Mouse (Mus musculus) ES-E14 (cell line): ENCODE measurements at regions not wholly inside any gene's neighbourhood (a gene's known extent, or its start where the extent isn't known, plus 50 kb on each side); places are given as distances from the start of the nearest gene placed in this dataset.

ENCODE experiments used
- DNase-seq: peaks from one replicate; pipeline ENCODE4 v3.0.0-alpha.2; 2013; ENCODE audit warnings: low read depth, low spot score
- H3K27ac ChIP-seq: 2 replicates; pipeline ENCODE4 v1.5.1; 2012; ENCODE audit warnings: low read depth, mild to moderate bottlenecking, low read length, moderate library complexity, mixed read lengths; ENCODE audit not compliant: poor library complexity, insufficient read depth, severe bottlenecking
- H3K36me3 ChIP-seq: 2 replicates; pipeline ENCODE4 v1.6.1; 2012; ENCODE audit warnings: mild to moderate bottlenecking, low read length, moderate library complexity, mixed read lengths; ENCODE audit not compliant: control insufficient read depth, poor library complexity, insufficient read depth, severe bottlenecking
- H3K4me1 ChIP-seq, 2 experiments: fragments of 150-350 bp in 1 of 2; sonication (generic) in 1 of 2; 2 replicates each; pipeline ENCODE4 v1.6.1; 2012; ENCODE audit warnings: low read length in 2 of 2, mild to moderate bottlenecking in 1 of 2, mixed read lengths in 1 of 2; ENCODE audit not compliant: control insufficient read depth in 2 of 2, insufficient read depth in 2 of 2, poor library complexity in 1 of 2
- H3K4me3 ChIP-seq, 2 experiments: fragments of 150-350 bp in 1 of 2; sonication (generic) in 1 of 2; 2 replicates each; pipeline ENCODE4 v1.5.1; 2012; ENCODE audit warnings: low read length in 2 of 2, low read depth in 1 of 2, mild to moderate bottlenecking in 1 of 2, mixed read lengths in 1 of 2; ENCODE audit not compliant: insufficient read depth in 1 of 2, poor library complexity in 1 of 2, severe bottlenecking in 1 of 2
- H3K9ac ChIP-seq: 2 replicates; pipeline ENCODE4 v1.6.1; 2012; ENCODE audit warnings: low read depth, mild to moderate bottlenecking, low read length, mixed read lengths; ENCODE audit not compliant: poor library complexity, insufficient read depth, severe bottlenecking
- H3K9me3 ChIP-seq: fragments of 150-350 bp; sonication (generic); 2 replicates; pipeline ENCODE4 v1.6.1; 2012; ENCODE audit warnings: low read depth, mild to moderate bottlenecking, low read length; ENCODE audit not compliant: control insufficient read depth, insufficient read depth
- CHD2 ChIP-seq: IDR thresholded peaks from 2 replicates; pipeline ENCODE4 v1.6.1; 2014; ENCODE audit warnings: mild to moderate bottlenecking, low read depth, low read length, inconsistent platforms
- HCFC1 ChIP-seq: IDR thresholded peaks from 2 replicates; pipeline ENCODE4 v1.6.1; 2012; ENCODE audit warnings: low read length, inconsistent platforms, borderline replicate concordance; ENCODE audit not compliant: insufficient read depth
- MAFK ChIP-seq: IDR thresholded peaks from 2 replicates; pipeline ENCODE4 v1.6.1; 2014; ENCODE audit warnings: mild to moderate bottlenecking, low read depth, low read length, inconsistent platforms; ENCODE audit not compliant: insufficient read depth
- ZC3H11A ChIP-seq: IDR thresholded peaks from 2 replicates; pipeline ENCODE4 v1.6.1; 2012; ENCODE audit warnings: low read depth, mild to moderate bottlenecking, inconsistent platforms, low read length, borderline replicate concordance
- ZNF384 ChIP-seq: IDR thresholded peaks from 2 replicates; pipeline ENCODE4 v1.6.1; 2012; ENCODE audit warnings: low read depth, low read length, inconsistent platforms
- in situ Hi-C, 2 experiments: fragments of 600-800 bp; cut with MboI; formaldehyde crosslinking; loops; one replicate each; pipeline ENCODE4 v1.15.1; 2025; ENCODE audit warnings: low sequenced_read_pairs in 2 of 2, inconsistent platforms in 1 of 2; ENCODE audit not compliant: unreplicated experiment in 2 of 2

GRCm38 (mm10) chr1:154008593-154009310, 108.7 kb upstream of the Teddm2 start:
- H3K27ac ChIP-seq = no peak overlapping the region
- no peak overlapping the region for H3K4me3 ChIP-seq
- no peak for DNase-seq
- H3K9me3 ChIP-seq = no peaks in the 10 kb centered on the region
- in situ Hi-C loops = no loop called here
- TF ChIP-seq ZC3H11A = no peak
- TF ChIP-seq ZNF384 = no peak
- TF ChIP-seq HCFC1 = no peak
- TF ChIP-seq MAFK = no peak
- no peak for TF ChIP-seq CHD2
- no peaks in the 10 kb centered on the region for H3K36me3 ChIP-seq
- H3K4me1 ChIP-seq = no peaks in the 10 kb centered on the region
- H3K9ac ChIP-seq = no peak overlapping the region

DNA sequence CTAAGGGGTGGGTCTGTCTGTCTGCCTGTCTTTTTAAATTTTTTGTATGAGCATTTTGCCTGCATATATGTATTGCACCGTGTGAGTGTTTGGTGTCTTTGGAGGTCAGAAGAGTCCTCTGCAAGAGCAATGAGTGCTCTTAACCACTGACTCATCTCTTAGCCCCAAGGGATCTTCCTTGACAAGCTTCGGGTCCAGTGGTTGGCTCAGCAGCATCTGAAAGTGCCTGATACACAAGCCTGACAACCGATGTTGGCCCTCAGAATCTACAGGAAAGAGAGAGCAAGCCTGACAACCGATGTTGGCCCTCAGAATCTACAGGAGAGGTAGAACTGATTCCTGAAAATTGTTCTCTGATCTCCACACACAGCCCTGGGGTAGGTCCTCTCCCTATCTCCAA, 110.7 kb upstream of the Teddm2 start:
- Histone ChIP-seq H3K9me3 (no peaks in the 10 kb centered on the region), H3K36me3 (no peaks in the 10 kb centered on the region), H3K27ac (no peak overlapping the region), H3K4me3 (no peak overlapping the region), H3K9ac (no peak overlapping the region), H3K4me1 (no peaks in the 10 kb centered on the region)
- TF ChIP-seq MAFK (no peak), ZNF384 (no peak), ZC3H11A (no peak), HCFC1 (no peak), CHD2 (no peak)
- DNase-seq = no peak
- in situ Hi-C loops = no loop called here

DNA sequence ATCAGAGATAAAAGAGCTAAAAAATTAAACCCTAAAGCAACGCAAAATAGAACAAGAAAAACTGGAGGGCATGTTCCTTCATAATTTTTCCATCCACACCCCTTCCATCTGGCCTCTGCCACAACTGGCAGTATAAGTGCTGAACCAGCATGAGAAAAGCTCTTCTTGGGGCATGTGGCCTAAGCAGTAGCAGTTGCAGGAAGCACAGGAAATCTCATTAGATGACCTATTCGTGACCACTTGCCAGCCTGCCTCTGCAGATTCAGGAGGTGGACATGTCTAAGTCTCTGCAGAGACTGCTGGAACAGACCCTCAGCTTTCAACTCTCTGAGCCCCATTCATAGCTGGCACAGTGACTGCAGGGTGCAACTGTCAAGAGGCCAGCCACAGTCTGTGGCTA, 116.5 kb upstream of the Teddm2 start:
- H3K9ac ChIP-seq = no peak overlapping the region
- no peak overlapping the region for H3K27ac ChIP-seq
- no peaks in the 10 kb centered on the region for H3K9me3 ChIP-seq
- TF ChIP-seq HCFC1 (no peak), ZC3H11A (no peak), MAFK (no peak), CHD2 (no peak), ZNF384 (no peak)
- no peak for DNase-seq
- in situ Hi-C loops = no loop called here
- H3K4me1 ChIP-seq = no peaks in the 10 kb centered on the region
- no peaks in the 10 kb centered on the region for H3K36me3 ChIP-seq
- no peak overlapping the region for H3K4me3 ChIP-seq

DNA sequence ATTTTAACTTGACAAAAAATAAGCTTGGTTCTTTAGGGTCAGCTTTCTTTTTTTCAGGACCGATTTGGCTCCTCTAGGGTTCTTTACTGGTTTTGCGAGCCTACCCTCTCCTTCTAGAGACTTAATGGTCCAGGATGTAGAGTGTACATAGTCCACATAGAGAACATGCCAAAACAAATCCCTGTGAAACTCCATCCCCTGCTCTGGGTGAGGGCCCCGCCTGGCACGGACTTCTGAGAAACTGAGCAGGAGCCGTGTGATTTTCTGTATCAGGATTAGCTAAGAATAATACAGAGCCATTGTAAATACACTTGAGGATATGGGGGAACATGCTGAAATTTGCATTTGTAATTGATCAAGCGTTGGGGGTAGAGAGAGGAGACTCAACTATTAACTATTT, 118.2 kb upstream of the Teddm2 start:
- in situ Hi-C loops = no loop called here
- Histone ChIP-seq H3K9me3 (no peaks in the 10 kb centered on the region), H3K9ac (no peak overlapping the region), H3K4me1 (no peaks in the 10 kb centered on the region), H3K36me3 (no peaks in the 10 kb centered on the region), H3K27ac (no peak overlapping the region), H3K4me3 (no peak overlapping the region)
- DNase-seq = no peak
- TF ChIP-seq HCFC1 = no peak
- TF ChIP-seq ZC3H11A = no peak

DNA sequence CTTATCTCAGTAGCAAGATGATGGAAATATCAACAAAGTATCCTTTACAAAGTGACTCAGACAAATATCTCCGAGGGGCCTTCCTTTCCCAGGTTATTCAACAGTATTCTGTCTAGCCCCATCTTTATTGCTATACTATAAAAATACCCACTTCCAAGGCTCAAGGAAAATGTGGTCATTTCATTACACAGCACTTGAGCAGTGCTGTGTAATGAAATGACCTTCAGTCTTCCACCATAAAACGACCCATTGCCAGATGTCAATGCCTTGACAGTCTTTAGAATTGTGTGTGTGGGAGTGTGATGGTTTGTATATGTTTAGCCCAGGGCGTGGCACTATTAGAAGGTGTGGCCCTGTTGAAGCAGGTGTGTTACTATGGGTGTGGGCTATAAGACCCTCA, 124.3 kb upstream of the Teddm2 start:
- Histone ChIP-seq H3K27ac (no peak overlapping the region), H3K9me3 (no peaks in the 10 kb centered on the region), H3K9ac (no peak overlapping the region), H3K4me3 (no peak overlapping the region), H3K4me1 (peaks cover 0 to 2% of the 10 kb centered on the region in 2 experiments; a peak in 1 of 4 replicates), H3K36me3 (no peaks in the 10 kb centered on the region)
- in situ Hi-C loops = no loop called here
- no peak for DNase-seq
- no peak for TF ChIP-seq MAFK
- TF ChIP-seq ZC3H11A = no peak
- TF ChIP-seq ZNF384 = no peak
- no peak for TF ChIP-seq HCFC1
- TF ChIP-seq CHD2 = no peak
